Mouse (Mus musculus): ENCODE data around the gene Gm20721.
"Not testable (repeated sequence)": the region's sequence is repeated elsewhere in the genome, so short reads cannot be mapped to it uniquely, and the experiment has no call there.

The Gm20721 gene

GRCm38 (mm10) chr2:174330616-174331191 lies 15.8 kb downstream of the Gm20721 start:
- DNase-seq (ENCODE audit: low spot score in 2 of 2) = peak; percentile 72 to 78

DNA sequence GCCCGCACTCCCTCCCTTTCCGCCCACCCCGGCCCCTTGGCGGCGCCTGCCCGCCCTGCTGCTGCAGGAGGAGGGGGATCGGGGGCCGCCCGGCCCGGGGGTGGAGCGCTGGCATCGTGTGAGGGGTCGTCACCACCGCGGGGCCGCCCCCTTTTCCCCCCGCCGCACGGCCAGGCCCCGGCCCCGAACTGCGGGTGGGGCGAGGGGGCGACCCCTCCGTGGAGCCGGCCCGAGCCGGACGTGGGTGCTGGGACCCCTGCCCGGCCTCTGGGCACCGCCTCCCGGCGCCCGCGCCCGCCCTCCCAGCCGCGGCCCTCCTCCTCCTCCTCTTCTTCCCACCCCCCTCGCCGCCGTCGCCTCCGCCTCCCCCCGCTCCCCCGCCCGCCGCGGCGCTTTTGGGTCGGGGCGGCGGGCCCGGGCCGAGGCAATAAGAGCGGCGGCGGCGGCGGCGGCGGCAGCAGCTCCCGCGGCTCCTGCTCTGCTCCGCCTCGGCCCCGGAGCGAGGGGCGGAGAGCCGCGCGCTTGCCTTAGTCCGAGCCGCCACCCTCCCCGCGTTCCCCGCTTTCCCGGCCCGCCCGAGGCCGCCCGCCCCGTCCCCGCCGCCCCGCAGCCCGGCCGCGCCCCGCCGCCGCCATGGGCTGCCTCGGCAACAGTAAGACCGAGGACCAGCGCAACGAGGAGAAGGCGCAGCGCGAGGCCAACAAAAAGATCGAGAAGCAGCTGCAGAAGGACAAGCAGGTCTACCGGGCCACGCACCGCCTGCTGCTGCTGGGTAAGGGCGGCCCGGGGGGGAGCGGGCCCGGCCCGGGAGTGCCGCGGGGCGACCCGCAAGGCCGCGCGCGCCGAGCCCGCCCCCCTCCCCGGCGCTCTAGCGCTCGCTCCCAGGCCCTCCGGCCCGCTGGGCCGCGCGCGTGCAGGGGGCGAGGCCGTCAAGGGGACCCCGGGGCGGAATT lies 16.6 kb downstream of the Gm20721 start:
- DNase-seq (ENCODE audit: low spot score in 2 of 2) = peak; percentile 88 to 91

DNA sequence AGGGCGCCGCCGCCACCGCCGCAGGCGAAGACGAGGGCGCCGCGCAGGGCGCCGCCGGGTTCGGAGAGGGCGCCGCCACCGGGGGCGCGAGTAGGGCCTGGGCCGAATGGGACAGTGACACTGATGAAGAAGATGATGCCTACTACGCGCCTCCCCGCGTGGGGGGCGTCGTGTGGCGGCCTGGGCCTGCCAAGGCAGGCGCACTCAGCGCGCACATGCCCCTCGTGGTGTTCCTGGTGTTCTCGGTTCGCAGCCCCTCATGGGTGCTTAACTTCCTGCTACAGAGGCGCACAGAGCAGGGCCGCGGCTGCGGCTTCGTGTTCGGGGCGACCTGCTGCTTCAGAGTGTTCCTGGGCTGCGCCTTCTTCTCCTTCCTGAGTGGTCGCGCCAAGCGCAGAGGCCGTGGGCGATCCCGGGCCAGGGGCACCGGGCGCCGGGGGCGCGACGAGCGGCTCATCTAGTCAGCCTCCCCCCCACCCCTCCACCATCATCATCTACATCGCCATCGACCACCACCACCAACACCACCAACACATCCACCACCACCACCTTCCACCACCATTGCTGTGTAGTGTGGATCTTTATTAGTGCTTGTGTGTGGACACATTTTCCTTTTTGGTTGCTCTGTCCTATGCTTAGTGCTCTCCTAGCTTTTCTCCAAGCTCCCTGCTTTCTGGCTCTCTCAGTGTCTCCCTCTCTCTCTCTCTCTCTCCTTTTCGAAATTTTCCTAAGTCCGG lies 17.4 kb downstream of the Gm20721 start:
- DNase-seq (ENCODE audit: low spot score in 2 of 2) = no peak

- DNase-seq (ENCODE audit: low spot score in 2 of 2) = no peak
Observed at GRCm38 (mm10) chr2:174328358-174328905, 18.1 kb downstream of the Gm20721 start.

DNA sequence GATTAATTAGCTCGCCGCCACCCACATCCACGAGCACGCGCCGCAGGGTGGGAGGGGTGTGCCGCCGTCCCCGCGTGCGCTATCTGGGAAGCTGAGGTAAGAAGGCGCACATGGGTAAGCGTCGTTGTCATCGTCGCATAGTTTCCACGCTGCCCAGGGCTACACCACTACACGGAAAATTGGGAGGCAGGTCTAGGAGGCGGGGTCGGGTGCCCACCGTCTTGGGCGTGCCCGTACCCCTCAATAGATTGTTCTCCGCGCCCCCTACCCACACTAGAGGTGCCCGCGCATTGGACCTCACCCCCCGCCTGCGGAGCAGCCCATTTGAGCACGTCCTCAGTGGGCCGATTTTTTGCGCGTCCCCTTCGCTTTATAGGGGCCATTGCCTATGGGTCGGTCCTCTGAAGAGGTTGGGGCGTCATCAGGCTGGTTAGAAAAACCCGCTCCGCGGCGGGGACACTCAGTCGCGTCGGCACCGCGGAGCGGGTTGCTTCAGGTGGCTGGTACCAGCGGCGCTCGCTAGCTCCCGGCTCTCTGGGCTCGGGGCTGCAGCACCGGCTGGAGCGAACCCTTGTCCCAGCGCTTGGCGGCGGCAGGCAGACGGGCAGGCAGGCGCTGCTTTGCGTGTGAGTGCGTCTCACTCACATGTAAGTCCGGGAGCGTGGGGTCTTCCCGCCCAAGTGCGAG lies 19.1 kb downstream of the Gm20721 start:
- peak; percentile 67 to 68 for DNase-seq (ENCODE audit: low spot score in 2 of 2)

DNA sequence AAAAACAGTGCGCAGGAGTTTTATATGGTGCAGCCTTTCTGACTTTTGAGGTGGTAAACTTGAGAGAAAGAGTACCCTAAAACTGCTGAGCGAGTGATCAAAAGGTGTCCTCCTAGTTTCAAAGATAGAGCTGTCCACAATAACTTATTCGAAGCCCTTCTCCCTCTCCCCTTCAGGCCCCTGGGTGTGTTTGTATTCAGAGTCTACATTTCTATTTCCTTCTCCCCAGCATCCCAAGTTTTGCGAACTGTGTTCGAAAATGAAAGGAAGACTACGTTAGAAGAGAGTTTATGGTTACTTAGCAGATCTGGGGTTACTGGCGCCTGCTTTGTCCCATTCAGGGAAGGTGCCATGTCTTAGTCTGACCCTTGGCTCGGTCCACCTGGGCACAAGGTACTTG lies 20.0 kb downstream of the Gm20721 start:
- no peak for DNase-seq (ENCODE audit: low spot score in 2 of 2)

DNA sequence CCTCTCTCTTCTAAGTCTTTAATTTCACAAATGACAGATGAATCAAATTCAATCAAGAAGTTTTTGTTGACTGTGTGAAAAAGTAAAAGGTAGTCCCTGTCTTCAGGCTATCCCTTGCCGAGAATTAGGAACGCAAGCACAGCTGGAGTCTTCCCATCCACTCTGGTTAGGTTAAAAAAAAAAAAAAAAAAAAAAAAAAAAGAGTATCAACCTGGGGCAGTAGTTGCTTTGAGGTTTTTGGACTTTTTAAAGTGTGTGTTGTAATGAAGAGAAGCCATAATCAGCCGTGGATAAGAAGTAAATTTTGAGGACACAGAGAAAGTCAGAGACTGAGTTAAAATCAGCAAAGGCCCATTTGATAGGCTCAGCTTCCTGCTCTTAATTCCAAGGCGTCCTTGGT lies 20.5 kb downstream of the Gm20721 start:
- DNase-seq (ENCODE audit: low spot score in 2 of 2) = no peak

DNA sequence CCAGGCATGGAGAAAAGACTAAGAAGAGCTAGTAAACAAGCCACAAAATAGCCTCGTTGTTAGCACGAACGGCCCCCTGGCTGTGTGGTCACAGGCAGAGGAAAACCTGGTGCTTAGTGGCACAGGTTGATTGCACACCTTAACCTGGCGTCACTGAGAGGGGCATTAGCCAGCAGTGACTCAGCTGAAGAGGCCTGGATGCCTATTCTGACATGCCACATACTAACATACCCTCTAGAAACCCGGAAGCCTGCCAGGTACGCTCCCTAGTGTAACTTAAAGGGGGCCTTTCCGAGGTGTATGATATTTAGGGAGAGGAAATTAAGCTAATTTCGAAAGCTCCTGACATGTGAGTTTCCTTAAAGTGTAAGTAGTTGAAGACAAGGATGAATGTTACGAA lies 29.9 kb downstream of the Gm20721 start:
- DNase-seq (ENCODE audit: low spot score in 2 of 2) = no peak

GRCm38 (mm10) chr2:174315445-174315844 lies 31.1 kb downstream of the Gm20721 start:
- not testable (repeated sequence) for DNase-seq (ENCODE audit: low spot score in 2 of 2)

DNA sequence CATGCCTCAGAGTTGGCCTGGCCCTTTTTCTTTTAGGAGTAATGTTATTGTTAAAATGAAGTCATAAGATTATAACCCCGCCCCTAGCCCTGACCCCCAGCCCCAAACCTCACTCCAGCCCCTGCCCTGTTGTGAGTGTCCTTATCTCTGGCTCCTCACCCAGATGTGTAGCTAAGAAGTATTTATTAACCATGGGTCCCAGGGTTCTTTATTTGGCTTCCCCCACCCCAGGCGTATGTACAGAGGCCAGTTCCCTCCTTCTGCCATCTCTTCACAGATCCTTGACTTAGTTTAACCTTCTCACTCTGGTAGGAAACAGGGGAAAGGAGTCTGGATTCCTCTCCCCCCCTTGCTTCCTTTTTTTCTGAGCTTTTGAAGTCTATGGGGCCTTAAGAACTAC lies 33.9 kb downstream of the Gm20721 start:
- DNase-seq (ENCODE audit: low spot score in 2 of 2) = no peak

DNA sequence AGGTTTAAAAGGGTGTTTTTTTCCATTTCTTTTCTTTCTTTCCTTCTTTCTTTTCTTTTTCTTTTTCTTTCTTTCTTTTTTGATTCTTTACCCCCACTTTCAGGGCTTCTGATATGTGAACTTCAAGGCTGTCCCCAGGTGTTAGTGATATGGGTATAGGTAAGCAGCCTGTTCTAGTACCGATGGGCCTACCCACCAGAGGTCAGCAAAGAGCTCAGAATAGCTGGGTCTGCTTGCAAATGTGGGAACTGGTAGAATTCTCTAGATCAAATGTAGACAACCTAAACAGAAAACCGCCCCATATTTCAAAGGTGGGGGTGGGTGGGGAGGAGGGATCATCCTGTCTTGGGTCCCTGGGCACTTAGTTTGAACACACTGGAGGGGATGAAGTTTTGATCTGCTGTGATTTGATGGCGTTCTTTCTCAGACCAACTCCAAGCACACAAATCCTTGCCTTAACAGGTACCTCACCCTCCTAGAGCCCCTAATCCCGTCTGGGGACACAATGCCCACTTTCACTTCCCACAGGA lies 34.3 kb downstream of the Gm20721 start:
- DNase-seq (ENCODE audit: low spot score in 2 of 2) = peak; percentile 56 to 77

- DNase-seq (ENCODE audit: low spot score in 2 of 2) = no peak
Observed at GRCm38 (mm10) chr2:174311613-174312012, 34.9 kb downstream of the Gm20721 start.

GRCm38 (mm10) chr2:174310913-174311514 lies 35.5 kb downstream of the Gm20721 start:
- DNase-seq (ENCODE audit: low spot score in 2 of 2) = no peak

- no peak for DNase-seq (ENCODE audit: low spot score in 2 of 2)
Observed at GRCm38 (mm10) chr2:174307903-174308302, 38.6 kb downstream of the Gm20721 start.

DNA sequence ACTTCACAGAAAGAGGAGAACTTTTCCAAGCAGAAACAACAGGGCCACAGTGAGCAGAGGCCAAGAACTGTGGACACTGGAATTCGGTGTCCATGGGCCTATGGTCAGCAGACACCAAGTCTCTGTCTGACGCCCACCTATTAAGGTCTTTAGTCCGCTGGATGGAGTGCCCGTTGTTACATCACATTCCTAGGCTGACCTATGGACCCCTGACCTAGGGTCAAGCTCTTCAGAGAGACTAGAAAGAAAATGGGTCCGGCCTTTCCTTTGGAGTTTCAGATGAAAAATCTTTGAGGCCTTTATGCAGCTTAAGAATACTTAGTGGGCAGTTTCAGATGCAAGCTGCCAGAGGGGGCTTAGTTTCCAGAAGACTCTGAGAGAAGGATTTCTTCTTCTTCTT lies 40.9 kb downstream of the Gm20721 start:
- no peak for DNase-seq (ENCODE audit: low spot score in 2 of 2)

DNA sequence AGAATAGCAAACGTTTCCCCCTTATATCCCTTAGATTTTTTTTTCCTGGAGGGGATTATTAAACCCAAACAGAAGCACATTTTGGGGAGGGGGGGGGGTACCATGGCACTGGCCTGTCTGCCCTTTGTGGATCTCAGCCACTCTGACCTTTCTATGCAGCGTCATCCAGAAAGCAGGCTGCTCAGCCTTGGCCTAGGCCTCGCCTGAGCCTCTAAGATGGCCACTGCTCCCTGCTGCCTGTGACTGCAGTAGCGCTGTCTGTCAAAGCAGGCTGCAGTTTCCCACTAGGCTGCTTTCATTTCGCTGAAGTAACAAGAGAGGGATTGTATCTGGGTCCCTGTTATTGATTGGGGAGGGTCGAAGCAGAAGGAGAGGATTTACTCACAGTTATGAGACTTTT lies 44.0 kb downstream of the Gm20721 start:
- no peak for DNase-seq (ENCODE audit: low spot score in 2 of 2)

DNA sequence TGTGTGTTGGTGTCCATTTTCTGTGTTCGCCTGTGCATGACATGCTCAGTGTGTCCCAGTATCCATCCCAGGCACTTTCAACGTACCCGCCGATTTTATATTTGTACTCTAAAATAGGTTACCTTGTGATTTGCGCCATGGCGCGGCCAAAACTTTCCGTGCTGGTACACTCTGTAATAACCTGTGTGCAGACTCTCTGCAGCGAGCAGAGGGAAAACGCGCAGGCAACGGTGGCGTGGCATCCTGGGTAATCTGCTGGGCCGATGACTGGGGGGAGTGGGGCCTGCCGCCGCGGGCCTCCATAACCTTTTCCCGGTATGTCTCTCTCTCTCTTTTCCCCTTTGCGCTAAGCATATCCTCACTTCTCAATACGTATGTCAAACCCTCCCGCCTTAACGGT lies 45.8 kb downstream of the Gm20721 start:
- no peak for DNase-seq (ENCODE audit: low spot score in 2 of 2)

- DNase-seq (ENCODE audit: low spot score in 2 of 2) = no peak
Observed at GRCm38 (mm10) chr2:174300186-174300585, 46.3 kb downstream of the Gm20721 start.

- DNase-seq (ENCODE audit: low spot score in 2 of 2) = no peak
Observed at GRCm38 (mm10) chr2:174299771-174300160, 46.7 kb downstream of the Gm20721 start.

GRCm38 (mm10) chr2:174299091-174299770 lies 47.3 kb downstream of the Gm20721 start:
- DNase-seq (ENCODE audit: low spot score in 2 of 2) = no peak

Data from urinary bladder, postnatal 4 days (tissue).